Mouse (Mus musculus) urinary bladder, postnatal 25 days (tissue): Measurements from ENCODE around the gene Slc44a4.
"Not testable (repeated sequence)": the region's sequence is repeated elsewhere in the genome, so short reads cannot be mapped to it uniquely, and the experiment has no call there.

Experiments
- DNase-seq: peaks from one replicate; pipeline ENCODE4 v3.0.0; 2022; ENCODE audit warnings: low spot score

The Slc44a4 gene

DNA sequence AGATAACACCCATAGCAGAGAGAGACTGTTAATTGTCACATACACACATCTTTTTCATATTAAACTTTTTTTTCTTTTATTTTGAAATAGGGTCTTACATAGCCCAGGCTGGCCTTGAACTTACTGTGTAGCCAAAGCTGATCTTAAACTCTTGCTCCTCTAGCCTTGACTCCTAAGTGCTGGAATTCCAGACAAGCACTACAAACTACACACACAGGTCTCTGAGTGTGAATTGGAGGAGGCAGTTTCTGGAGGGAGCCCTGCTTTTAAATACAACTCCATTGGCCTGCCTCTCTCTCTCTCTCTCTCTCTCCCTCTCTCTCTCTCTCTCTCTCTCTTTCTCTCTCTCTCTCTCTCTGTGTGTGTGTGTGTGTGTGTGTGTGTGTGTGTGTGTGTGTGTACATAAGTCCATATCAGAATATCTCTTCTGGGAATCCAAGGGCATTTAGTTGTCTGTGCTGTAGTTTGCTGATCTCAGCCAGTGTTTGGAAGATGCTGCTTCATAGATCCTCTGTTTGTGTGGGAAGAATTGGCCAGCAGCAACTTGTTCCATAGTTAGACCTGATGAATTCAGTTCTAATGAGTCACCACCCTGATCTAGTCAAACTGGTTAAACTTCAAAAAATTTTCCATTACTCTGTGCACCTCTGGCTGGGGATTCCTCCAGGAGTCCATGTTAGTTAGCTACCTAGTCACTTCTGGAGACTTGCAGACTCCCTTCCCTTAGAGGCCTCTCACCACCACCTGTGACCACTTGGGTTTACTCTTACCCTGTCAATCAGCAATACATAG lies 46.6 kb downstream of the Slc44a4 start:
- peak; percentile 36 for DNase-seq

- DNase-seq: no peak
These were observed 47.9 kb downstream of the Slc44a4 start for GRCm38 (mm10) chr17:34962125-34962524.

GRCm38 (mm10) chr17:34962841-34963240 lies 48.6 kb downstream of the Slc44a4 start:
- no peak for DNase-seq

DNA sequence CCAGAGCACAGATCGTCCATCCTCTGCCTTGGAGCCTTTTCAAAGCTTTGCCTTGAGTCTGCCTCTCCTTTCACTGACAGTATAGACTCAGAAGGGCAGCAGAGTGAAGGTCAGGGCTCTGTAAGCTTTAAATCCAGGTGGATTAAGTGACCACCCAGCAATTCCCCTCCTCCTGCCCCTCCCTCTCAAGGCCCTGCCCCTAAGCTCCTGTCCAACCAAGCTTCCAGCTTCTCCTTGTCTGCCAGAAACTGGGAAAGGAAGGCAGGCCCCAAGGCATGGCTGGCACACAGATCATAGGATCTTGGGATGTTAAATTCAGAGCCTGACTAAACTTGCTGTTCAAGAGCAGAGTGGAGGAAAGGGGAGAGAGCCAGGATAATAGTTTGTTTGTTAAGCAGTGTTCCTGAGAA lies 50.4 kb downstream of the Slc44a4 start:
- DNase-seq: no peak

DNA sequence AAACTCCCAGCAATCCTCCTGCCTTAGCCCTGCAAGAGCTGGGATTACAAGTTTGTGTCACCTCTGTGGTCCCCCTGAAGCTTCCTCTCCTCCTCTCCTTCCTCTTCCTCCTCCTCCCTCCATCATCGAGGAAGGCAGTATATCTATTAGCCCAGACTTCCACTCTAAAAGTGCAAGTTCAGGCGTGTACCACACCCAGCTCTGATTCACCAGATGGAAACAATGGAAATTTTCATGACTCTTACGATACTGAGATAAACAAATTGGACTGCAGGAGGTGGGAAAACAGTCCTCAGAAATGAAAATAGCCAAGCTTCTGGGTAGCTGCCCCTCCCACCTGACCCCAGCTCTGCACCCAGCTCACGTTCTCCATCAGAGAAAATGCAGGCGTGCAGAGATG lies 51.4 kb downstream of the Slc44a4 start:
- DNase-seq: no peak

- not testable (repeated sequence) for DNase-seq
These were observed 55.6 kb downstream of the Slc44a4 start, which contains the start of gene Gm20481 for GRCm38 (mm10) chr17:34969822-34970221. Gene Gm20481 (plus strand): TSS chr17:34969912.

DNA sequence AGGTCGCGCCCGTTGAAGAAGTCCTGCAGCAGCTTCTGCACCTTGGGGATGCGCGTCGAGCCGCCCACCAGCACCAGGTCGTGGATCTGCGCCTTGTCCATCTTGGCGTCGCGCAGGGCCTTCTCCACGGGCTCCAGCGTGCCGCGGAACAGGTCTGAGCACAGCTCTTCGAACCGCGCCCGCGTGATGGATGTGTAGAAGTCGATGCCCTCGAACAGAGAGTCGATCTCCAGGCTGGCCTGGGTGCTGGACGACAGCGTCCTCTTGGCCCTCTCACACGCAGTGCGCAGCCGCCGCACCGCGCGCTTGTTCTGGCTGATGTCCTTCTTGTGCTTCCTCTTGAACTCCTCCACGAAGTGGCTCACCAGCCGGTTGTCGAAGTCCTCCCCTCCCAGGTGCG lies 56.6 kb downstream of the Slc44a4 start:
- not testable (repeated sequence) for DNase-seq

GRCm38 (mm10) chr17:34971694-34972068 lies 57.4 kb downstream of the Slc44a4 start:
- not testable (repeated sequence) for DNase-seq

- peak; percentile 63 for DNase-seq
These were observed 57.9 kb downstream of the Slc44a4 start, which contains the start of the genes Hspa1a and Hspa1l for GRCm38 (mm10) chr17:34972069-34972749. Gene Hspa1a (minus strand): TSS chr17:34972156. Gene Hspa1l (plus strand): TSS chr17:34972703.

DNA sequence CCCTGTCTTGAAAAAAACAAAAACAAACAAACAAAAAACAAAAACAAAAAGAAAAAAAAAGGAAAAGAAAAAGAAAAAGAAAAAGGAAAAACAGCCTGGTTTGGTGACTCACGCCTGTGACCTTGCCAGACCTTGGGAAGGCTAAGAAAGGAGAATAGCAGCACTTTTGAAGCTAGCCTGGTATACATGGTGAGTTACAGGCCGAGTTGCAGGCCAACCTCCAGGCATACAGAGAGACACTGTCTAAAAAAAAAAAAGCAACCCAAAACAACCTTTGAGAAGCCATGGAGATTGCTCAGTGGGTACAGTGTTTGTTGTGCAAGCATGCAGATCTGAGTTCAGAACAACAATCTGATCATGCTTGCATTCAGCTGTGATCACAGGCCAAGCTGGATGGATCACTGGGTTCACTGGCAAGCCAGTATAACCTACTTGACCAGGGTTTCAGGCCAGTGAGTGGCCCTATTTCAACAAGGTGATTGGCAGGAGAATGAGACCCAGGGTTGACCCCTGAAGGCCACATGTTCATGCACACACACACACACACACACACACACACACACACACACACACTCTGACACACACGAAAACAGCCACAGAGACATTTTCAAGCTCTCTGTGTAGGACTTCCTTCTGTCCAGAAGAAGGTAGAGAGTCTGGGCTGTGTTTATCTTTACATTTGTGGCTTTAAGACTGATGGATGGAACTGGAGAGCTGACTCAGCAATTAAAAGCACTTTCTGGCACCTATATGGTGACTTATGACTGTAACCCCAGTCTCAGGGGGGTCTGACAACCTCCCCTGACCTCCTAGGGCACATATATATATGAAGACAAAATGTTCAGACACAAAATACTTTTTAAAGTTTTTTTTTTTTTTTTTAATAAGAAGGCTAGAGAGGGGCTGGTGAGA lies 61.6 kb downstream of the Slc44a4 start:
- DNase-seq: no peak

DNA sequence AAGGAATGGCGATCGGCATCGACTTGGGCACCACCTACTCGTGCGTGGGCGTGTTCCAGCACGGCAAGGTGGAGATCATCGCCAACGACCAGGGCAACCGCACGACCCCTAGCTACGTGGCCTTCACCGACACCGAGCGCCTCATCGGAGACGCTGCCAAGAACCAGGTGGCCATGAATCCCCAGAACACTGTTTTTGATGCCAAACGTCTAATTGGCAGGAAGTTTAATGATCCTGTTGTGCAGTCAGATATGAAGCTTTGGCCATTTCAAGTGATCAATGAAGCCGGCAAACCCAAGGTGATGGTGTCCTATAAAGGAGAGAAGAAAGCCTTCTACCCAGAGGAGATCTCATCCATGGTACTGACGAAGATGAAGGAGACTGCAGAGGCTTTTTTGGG lies 62.7 kb downstream of the Slc44a4 start:
- DNase-seq: no peak

DNA sequence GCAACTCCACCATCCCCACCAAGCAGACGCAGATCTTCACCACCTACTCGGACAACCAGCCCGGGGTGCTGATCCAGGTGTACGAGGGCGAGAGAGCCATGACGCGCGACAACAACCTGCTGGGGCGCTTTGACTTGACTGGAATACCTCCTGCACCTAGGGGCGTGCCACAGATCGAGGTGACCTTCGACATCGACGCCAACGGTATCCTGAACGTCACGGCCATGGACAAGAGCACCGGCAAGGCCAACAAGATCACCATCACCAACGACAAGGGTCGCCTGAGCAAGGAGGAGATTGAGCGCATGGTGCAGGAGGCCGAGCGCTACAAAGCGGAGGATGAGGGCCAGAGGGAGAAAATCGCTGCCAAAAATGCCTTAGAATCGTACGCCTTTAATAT lies 64.0 kb downstream of the Slc44a4 start:
- DNase-seq: no peak

- no peak for DNase-seq
These were observed 65.4 kb downstream of the Slc44a4 start for GRCm38 (mm10) chr17:34979631-34980030.
